Mouse (Mus musculus): ENCODE measurements at regions not wholly inside any gene's neighbourhood (a gene's known extent, or its start where the extent isn't known, plus 50 kb on each side); places are given as distances from the start of the nearest gene placed in this dataset.

DNA sequence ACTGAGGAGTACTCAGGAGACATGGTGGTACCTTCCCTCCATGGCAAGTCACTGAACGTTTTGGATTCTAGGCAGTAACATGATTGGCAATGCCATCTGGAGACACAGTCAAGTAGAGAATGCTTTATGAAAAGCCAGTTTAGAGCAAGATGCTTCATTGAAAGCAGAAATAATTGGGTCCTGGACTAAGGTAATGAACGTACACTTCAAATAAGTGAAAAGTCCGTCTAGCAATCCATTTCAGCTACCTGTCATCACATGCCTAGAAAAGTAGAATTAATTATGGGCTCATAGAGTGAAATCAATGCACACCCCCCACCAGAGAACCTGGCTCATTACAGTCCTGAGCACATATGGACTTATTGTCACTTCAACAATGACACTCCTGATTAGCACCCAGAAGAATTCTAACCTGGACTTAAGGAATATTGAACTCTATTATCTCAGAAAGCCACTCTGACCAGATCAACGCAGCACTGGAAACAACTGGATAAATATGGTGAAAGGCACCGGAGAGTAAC lies 263.8 kb downstream of the Dcdc2c start:
- no peak for TF ChIP-seq CTCF (IDR thresholded peaks at IDR 0.05; ENCODE audit: borderline replicate concordance, insufficient read depth, low read depth, low read length)
- TF ChIP-seq POLR2A (IDR thresholded peaks at IDR 0.05; ENCODE audit: borderline replicate concordance, insufficient read depth, low read length) = no peak
